Mouse (Mus musculus) mesoderm, embryonic 11.5 days (tissue): ENCODE measurements around the gene Pfn3.

Source experiments
- DNase-seq: peaks from one replicate; pipeline ENCODE4 v3.0.0-alpha.2; 2012; ENCODE audit warnings: low read depth, low spot score

Pfn3 gene

GRCm38 (mm10) chr13:55430566-55430965 lies 15.5 kb upstream of the Pfn3 start:
- DNase-seq: no peak

DNA sequence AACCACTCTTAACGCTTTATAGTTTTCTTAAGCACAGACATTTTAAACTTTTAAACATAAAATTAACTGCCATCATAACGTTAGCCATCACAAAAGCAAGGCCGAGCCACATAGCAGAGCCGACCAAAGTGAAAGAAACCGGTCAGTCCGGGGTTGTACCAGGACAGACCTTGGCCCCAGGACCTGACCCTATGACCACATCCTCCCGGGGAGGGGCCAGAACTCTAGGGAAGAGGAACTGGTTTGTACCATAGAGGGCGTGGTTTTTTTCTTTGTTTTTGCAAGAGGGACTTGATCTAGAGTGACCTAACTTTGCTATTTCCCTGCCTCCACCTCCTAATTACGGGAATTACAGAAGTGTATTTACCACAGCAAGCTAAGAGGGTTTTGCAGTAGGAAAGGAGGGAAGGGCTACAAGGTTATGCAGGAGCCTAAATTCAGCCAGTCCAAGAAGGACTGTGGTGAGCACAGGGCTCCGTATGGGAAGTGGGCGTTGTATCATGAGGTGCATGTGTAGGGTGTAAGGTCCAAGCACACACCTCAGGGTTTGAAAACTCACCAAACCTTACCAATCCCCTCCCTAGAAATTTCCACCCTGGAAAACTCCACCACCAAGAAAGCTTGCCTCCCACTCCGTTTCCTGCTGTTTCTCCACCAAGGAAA lies 14.3 kb upstream of the Pfn3 start:
- DNase-seq: no peak

DNA sequence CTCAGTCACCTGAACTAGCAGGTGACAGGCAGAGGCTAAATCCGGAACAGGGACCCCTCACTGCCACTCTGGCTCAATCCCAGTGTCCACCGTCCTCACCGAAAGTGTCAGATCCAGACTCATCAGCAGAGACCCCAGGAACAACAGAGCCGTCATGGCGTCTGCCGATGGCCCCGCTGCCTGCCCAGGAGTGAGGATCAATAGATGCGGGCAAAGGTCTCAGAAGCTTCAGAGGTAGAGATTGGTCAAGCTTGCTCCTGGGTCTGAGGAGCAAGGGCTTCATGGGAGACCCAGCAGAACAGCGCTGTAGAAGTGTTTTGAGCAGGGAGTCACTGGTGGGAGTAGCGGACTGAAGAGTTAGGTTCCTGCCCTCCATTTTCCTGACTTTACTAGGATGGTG lies 11.6 kb upstream of the Pfn3 start, which contains the start of gene F12:
Gene F12, minus strand, starts transcription at position 181 of the 400 bp plus-strand sequence.
- no peak for DNase-seq

- peak; percentile 54 for DNase-seq
Measured at GRCm38 (mm10) chr13:55420933-55421800, 6.1 kb upstream of the Pfn3 start.

- DNase-seq: no peak
Measured at GRCm38 (mm10) chr13:55420018-55420932, 5.2 kb upstream of the Pfn3 start.

- DNase-seq: no peak
Measured at GRCm38 (mm10) chr13:55419142-55419541, 4.1 kb upstream of the Pfn3 start.

GRCm38 (mm10) chr13:55418004-55418403 lies 3.0 kb upstream of the Pfn3 start:
- DNase-seq: peak; percentile 81

GRCm38 (mm10) chr13:55413333-55413732 lies 1.7 kb downstream of the Pfn3 start:
- DNase-seq: no peak

DNA sequence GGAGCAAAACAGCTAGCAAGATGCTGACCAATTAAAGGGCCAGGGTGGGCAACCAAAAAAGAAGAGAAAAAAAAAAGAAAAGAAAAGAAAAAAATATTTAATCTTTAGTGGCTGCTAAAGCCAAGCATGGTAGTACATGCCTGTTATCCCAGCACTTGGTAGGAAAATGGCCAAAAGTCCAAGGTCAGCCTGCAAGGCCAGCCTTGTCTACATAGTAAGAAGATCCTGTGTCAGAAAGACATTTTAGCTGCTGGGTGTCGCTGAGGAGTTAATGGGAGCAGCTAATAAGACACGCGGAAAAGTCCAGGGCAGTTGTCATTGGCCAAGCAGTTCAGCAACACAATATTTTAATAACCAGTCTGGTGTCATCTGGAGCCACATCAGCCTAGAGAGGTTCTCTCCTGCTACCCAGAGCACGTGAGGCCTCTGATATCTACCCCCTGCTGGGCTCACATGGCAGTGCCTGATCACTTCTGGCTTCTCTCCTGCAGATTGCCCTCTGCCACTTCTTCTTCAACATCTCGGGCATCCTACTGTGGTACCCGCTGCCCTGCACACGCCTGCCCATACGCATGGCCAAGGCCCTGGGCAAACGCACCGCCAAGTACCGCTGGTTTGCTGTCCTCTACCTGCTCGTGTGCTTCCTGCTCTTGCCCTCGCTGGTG lies 2.3 kb downstream of the Pfn3 start:
- no peak for DNase-seq

- no peak for DNase-seq
Measured at GRCm38 (mm10) chr13:55411826-55412225, 3.2 kb downstream of the Pfn3 start.

GRCm38 (mm10) chr13:55408546-55409120 lies 6.4 kb downstream of the Pfn3 start:
- DNase-seq: no peak

GRCm38 (mm10) chr13:55407341-55407740 lies 7.7 kb downstream of the Pfn3 start:
- no peak for DNase-seq

GRCm38 (mm10) chr13:55405783-55406390 lies 9.1 kb downstream of the Pfn3 start:
- DNase-seq: no peak

DNA sequence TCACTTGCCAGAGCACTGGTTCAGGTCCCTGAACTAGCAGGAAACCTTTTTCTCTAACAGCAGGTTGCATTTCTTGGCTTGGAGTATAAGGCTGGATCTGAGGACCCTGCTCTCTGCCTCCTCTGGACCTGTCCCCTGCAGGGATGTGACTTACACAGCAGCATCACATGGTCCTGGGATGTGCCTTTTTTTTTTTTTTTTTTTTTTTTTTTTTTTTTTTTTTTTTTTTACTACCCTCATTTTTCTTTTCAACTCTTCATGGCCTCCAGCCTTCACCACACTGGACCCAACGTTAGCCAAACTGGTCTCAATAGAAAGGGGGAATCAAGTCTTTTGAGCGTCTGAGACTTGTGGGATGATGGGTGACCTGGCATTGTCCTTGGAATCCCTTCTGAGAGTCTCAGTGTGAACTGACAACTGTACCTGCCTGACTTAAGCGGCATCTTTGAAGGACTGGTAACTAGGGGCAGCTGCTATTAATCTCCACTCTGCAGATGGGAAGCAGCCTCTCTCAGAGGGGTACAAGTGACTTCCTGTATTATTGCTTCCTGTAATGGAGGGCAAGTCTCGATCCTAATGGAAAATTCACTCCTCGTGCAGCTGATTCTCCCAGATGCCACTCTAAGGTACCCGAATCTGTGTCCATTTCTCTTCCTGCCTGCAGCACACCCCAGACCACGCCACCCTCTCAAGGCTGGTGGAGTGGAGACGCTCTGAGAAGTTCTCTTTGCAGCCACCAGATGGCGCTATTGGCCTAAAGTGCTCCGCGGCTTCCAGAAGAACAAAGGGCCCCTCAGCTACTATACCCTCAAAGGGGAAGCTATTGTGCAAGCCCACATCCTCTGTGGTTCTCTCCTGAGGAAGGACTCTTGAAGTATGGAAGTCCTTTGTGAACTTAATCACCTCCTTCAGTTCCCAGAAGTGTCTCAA lies 9.9 kb downstream of the Pfn3 start:
- peak; percentile 93 for DNase-seq

GRCm38 (mm10) chr13:55403935-55404852 lies 10.8 kb downstream of the Pfn3 start:
- no peak for DNase-seq

GRCm38 (mm10) chr13:55403266-55403665 lies 11.8 kb downstream of the Pfn3 start:
- DNase-seq: no peak

GRCm38 (mm10) chr13:55400039-55400346 lies 15.0 kb downstream of the Pfn3 start:
- no peak for DNase-seq

DNA sequence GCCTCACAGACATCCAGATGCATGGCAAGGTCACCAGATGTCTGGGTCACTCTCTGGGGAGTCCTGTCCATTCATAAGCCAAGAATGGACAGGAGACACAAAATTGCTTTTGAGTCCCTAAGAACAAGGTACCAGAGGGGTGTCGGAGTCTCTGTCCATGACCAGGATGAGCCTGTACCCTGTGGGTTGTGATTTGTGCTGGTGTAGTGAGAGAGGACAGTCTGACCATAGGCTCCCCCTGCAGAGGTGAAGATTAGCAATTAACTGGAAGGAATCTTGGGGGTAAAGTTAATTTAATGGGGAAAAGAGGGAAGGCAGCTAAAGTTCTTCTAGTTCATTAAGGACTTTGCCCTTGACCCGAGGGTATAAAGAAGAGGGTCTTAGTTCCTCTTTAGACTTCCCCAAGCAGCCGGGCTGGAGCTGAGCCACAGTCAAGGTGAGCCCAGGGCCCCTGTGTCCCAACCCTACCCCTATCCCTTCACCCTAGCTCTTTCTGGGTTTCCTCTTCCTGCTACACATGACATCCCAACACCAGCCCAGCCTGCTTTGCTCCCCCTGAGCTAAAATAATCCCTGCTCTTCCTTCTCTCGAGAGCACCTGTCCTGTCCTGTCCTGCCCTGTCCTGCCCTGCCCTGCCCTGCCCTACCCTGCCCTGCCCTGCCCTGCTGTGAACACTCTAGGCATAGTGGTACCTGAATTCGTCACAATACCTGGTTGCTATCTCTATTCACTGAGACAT lies 15.6 kb downstream of the Pfn3 start:
- DNase-seq: no peak
